Mouse (Mus musculus) retina, adult 2 months (tissue): ENCODE measurements around the gene Sulf2.

Experiments used
- DNase-seq: peaks from one replicate; pipeline ENCODE4 v3.0.0-alpha.2; 2012; ENCODE audit warnings: low read depth, low spot score

The Sulf2 gene

DNA sequence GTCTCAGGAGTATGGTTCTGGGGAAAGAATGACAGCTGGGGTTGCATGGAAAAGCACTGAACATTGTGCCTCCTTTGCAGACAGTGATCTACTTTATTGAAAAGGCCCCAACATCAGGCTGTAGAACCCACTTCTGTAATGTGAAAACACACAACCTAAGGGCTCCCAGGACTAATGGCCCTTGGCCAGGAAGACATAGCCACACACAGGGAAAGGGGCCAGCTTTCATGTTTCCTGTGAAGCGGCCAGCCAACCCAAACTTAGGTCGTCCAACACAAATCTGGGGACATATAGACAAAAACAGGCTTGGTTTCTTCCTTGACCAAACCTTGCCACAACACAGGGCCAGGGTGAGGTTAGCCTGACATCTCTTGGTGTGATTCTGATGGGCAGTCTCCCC is 35.5 kb downstream of the Sulf2 start:
- no peak for DNase-seq

DNA sequence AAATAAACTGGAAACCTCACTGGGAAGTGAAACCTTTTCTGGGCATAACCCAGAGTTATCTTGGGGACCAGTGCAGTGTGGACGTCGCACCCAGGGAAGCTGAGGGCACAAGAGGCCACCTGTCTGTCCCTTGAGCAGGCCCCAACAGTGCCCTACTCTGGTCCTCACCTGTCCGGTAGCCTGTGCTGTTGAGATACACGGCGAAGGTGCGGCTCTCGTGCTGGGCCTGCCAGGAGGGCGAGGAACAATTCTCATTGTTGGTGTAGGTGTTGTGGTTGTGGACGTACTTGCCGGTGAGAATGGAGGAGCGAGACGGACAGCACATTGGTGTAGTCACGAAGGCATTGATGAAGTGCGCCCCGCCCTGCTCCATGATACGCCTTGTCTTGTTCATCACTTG is 38.8 kb downstream of the Sulf2 start:
- DNase-seq: no peak

DNA sequence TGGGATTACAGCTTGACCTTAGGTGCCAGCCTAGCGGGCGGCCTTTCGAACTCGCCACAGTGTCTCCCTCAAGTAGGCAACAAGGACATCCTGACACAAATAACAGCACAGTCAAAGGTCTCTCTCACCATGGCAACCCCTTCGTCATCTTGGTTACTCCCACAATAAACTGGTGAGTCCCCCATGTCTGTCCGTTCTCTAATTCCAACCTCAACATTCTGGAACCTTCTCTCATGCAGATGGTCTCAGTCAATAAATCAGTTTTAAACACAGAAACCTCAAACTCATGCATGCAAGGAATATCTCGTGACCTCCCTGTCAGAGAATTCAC is 39.2 kb downstream of the Sulf2 start:
- no peak for DNase-seq

DNA sequence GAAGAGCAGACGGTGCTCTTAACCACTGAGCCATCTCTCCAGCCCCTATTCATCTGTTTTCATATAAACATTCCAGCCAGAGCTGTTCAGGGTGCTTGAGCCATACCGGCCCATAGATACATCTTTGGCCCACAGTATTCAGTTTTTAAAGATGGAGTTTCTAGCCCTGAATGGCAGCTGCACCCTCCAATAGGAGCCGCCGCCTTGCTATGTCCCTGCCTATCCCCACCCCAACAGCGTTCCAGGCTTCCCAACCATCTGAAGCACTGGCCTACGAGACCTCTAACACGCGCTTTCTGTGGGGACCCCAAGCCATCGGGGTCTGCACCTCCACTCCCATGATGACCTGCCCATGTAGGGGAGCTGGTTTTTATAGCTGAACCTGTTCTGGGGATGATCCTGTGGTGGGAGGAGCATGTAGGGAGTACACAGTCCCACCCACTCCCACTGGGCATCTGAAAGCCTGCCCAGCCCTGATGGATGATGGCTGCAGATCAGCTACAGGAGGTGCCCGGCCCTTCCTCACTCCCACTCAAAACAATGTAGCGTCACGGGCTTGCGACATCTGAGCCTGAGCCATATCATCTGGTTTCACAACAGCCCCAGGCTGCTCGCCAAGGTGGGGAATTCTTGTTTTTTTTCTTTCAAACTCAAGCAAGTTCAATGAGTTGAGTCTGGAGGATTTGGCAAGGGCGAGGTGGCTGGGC is 39.7 kb downstream of the Sulf2 start:
- DNase-seq: no peak

DNA sequence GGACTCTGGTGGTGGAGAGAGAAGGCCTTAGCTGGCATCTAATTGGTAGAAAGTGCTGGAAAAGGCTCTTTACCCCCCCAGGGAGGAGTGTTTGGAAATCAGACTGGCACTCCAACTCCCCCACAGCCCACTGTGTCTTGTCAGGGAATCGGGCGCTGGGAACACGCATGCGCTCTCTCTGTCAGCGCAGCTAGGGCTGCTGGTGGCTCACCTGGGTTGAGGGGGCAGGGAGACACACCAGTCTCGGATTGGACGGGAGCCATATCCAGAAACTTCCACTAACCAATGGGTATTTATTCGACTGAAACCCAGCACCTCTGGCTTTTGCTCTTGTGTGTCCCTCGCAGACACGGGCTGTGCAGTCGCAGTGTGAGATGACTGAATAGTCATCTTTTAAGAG is 42.5 kb downstream of the Sulf2 start:
- no peak for DNase-seq

GRCm38 (mm10) chr2:166111831-166112250 is 43.6 kb downstream of the Sulf2 start:
- DNase-seq: no peak

DNA sequence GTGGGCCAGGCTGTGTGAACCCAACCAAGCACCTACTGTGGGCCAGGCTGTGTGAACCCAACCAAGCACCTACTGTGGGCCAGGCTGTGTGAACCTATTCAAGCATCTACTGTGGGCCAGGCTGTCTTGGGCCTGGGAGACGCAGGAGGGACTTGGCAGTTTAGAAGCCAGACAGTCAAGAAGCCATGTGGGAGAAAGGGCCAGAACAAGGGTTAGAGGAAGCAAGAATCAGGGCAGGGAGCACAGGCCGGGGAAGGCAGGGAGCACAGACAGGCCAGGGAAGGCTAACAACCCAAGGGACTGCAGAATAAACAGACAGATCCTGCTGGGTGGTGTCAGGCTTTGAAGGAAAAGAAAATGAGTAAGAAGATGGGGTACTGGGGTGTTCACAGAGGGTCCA is 44.2 kb downstream of the Sulf2 start:
- DNase-seq: no peak

- no peak for DNase-seq
Measured at GRCm38 (mm10) chr2:166110764-166111163, 44.7 kb downstream of the Sulf2 start.

DNA sequence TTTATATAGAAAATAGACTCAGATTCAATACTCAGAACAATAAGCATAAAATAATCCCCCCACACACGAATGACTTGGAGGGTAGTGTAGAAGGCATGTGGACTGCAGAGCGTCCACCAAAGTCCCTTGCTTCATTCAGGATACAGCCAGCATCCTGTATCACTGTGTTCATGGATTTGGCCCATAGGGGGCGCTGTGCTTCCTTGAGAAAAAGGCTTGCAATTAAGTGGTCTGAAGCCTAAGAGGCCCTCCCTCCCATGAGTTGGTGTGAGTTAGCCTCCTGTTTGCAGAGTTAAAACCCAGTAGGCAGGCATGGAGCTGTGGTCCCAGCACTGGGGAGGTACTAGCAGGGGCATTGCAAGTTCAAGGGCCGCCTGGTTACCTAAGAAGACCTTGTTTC is 47.1 kb downstream of the Sulf2 start:
- peak; percentile 41 for DNase-seq

DNA sequence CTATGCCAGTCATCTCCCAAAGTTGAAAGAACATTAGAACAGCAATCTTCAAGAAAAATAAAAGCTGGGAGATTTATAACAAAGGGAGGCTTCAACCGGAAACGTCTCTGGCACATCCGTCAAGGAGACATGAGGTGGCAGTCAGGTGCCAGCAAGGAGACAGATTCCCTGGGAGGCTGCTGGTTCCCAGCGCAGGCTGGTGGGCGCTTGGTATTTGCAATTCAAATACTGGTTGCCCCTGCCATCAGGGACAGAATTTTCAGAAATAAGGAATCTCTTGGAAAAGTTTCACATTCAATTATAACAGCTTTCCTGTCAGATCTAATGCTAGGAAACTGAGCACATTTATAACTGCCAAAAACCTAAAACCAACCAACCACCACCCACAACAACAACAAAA is 47.6 kb downstream of the Sulf2 start:
- DNase-seq: no peak

DNA sequence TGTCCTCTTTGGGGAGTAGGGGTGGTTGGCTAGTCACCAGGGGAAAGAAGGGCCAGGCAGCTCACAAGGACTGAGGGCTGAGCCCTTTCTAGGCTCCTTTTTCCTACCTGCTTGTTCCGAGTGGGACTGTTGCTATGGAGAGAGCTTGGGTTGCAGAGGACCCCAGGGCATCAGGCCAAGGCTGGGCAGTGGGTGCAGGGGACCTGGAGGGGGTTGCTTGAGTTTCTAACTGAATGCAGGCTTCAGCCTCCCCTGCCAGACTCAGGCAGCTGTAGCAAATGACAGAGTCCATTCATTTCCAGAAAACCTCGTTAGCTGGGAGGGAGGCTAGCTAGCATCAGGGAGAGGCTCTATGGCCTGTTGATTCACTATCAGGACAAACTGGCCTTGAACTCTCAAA is 48.8 kb downstream of the Sulf2 start:
- no peak for DNase-seq

DNA sequence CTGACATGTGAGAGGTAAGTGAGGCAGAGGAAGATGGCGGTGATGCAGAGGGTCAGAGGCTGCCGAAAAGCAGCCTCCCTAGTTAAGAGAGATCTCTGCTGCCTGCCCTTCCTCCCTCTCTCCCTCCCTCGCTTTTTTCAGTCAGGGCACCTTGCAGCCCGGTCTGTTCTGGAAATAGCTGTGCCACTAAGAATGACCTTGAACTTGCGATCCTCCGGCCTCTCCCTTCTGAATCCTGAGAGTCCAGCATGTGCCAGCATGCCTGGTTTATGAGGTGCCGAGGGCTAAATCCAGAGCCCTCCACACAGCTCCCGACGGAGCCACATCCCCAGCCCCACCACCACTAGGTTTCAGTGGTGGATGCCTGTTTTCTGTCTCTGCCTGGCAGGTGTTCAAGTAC is 49.6 kb downstream of the Sulf2 start:
- no peak for DNase-seq

DNA sequence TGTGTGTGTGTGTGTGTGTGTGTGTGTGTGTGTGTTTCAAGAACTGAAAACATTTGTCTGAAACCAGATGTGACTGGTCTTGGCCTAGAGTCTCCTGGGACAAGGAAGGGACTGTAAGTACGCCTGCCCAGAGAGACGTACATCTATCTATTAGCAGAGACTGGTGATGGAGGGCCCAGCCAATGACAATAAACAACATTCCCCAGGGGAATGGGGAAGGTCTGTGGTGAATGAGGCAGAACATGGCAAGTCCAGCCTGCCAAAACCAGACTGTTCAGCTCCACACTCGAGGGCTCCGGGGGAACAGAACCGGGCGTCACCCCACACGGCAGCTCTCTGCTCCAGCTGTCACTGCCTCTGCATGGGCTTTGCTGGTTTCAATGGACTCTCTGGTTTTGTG is 52.6 kb downstream of the Sulf2 start:
- DNase-seq: no peak

DNA sequence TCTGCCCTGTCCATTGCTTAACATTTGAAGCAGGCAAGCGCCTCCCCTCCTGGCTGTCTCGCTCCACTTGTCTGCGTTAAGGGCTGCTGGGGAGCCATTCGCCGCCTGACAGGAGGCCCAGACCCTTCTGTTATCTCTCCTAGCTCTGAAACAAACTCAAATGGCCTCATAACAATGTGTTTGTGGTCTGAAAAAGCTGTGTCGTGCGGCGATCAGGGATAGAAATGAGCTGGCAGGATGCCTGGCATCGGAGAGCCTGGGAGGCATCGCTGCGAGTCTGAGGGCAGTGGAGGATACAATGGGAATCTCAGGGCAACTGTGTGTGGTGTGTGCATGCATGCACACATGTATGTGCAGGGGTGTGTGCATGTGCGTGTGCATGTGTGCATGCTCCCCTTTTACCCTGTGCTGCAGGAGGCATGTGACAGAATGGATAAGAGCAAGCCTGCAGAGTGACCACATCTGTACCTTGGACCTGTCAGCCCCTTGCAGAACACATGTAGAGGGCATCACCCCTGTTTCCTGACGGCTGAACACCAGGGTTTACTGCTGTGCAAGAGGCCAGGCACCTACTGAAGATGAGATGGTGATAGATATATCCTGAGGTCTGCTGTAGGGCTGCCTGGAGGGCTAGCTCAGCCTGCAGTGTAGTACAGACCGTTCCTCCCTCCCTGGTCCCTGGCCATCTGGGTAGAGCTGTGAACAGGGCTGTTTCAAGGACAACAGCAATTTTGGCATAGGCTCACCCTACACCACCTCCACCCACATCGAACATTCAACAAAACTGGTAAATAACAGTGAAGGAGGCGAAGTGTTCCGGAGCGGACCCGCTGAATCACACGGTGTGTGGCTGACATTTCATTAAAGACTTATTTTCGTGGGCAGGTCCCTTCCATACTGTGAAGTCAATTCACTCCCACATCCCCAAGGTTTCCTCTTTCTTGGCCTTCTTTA is 54.9 kb downstream of the Sulf2 start:
- no peak for DNase-seq

DNA sequence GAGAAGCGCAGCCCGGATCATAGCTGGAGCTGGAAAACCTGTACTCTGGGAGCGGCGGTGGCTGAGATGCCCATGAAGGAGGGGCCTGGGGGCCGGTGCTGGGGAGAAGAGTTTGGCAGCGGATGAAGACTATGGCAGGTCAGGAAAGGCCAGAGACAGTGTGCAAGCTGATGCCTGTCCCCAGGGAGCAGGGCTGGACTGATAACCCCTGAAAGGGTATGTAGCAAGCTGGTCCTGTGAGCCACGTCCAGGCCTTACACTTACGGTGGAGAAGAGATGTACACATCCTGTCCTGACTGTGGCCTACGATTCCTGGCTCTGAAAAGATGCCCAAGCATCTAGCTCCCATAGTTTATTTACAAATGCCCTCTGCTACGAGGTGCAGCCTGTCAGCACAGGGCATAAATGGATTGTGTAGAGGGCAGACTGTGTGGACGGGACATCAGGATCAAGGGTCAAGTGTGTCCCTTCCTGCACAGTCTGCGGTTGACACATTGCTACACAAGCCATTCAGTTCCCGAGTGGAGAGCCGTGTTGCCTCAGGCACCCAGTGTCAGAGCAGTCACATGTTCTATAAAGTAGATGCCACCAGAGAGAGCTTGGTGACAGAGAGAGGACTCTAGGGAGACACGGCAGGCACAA is 57.0 kb downstream of the Sulf2 start:
- DNase-seq: no peak

DNA sequence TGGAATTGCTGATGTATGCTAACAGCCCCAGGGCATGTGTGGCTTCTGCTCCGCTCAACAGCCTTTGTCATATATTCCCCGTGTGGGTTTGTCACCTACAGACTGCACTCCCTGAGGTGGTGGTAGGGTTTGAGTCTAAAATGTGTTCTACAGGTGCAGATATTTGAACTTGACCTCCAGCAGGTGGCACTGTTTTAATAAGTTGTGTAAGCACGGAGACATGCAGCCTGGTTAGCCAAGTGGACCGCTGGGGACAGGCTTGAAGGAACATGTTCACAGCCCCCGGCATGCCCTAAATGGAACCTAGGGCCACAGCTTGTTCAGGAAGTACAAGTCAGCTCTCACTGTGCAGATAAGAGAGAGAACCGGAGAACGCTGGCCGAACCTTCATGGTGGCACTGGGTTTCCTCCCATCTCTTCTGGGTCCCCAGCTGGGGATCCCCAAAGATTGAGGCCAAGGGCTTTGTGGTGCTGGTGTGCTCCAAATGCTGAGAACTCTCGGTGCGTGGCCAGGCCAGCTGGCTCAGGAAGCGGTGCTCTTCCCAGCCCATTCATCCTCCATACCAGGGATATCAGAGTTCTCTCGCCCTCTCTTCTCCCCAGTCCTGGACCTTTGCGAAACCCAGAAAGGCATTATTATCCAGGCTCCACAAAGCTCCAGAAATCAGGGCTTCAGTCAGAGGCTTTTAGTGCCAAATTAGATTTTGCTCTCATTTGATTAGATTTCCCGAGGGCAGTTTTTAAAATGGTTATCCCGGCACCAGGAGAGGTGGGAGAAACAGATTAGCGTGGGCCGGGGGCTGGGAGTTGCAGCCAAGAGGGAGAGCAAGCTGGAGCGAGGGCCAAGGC is 57.8 kb downstream of the Sulf2 start:
- peak; percentile 44 for DNase-seq

- DNase-seq: no peak
Measured at GRCm38 (mm10) chr2:166096834-166097233, 58.6 kb downstream of the Sulf2 start.

DNA sequence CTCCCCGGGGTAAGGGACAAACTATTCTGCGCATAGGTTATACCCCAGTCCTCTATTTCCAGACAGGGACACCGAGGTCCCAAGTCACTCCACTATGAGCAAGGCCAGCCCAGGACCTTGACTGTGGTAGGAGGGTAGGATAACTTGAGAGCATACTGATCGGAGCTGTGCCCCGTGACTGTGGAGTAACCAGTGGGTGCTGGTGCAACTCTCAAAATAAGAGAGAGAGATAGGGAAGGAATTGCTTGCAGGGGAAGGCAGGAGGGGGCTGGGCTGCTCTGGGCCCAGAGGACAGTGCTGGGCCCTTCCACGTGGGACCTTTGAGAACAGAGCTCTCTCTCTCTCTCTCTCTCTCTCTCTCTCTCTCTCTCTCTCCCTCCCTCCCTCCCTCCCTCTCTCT is 59.2 kb downstream of the Sulf2 start:
- no peak for DNase-seq

DNA sequence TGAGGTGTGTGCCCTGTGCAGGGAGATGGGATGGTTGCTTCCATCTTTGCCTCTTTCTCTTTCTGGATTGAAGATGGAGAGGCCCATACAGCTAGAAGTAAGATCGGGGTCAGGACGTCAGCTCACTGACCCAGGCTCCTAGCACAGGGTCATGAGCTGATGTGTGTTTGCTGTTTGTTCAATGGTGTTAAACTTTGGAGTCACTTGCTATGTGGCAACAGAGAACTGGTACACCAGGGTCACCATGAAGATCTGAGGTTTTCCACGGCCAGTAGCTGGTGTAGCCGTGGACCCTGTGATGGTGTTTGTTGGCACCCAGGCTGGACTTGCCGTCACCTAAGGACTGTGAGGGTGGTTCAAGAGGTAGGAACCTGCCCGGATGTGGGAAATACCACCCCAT is 63.1 kb downstream of the Sulf2 start:
- DNase-seq: no peak

GRCm38 (mm10) chr2:166091599-166091998 is 63.9 kb downstream of the Sulf2 start:
- DNase-seq: no peak

- DNase-seq: no peak
Measured at GRCm38 (mm10) chr2:166090131-166090581, 65.3 kb downstream of the Sulf2 start.

DNA sequence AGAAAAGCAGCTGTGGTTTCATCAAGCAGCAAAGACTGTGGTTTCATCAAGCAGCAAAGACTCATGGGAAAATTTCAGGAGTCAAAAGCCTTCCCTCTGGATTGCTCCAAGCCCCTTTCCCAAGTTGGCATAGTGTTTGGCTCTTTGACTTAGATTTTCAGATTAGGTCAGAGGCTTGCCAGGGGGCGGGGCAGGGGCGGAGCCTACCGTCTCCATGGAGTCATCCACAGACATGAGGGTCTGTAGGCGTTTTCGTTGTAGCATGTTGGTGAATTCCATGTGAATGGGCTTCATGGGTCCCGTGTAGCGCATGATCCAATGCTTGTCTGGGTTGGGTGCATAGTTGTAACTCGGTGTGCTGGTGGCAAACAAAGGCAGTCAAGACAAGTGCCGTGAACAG is 66.5 kb downstream of the Sulf2 start:
- no peak for DNase-seq
